Mouse (Mus musculus) lung, postnatal 0 days (tissue): Measurements from ENCODE around the gene Zdhhc14.

Experiments
- CTCF ChIP-seq: IDR thresholded peaks from 2 replicates; pipeline ENCODE4 v1.5.1; 2016; ENCODE audit warnings: antibody characterized with exemption, mild to moderate bottlenecking
- EP300 ChIP-seq: IDR thresholded peaks from 2 replicates; pipeline ENCODE4 v1.6.1; 2016; ENCODE audit warnings: antibody characterized with exemption, mild to moderate bottlenecking, control low read depth

- TF ChIP-seq CTCF (no peak), EP300 (no peak)
Measured at GRCm38 (mm10) chr17:5472268-5472667, 20.1 kb upstream of the Zdhhc14 start.
